Mouse (Mus musculus): ENCODE data around the gene AC161166.1. TPM values are rescaled to one million over a fixed set of nuclear protein-coding genes. Genes with fewer than 3 reads are reported as not detected.

The AC161166.1 gene
- total and polyA plus RNA-seq, 2 experiments from 2014 or later, result 0.10 TPM; not detected in 1

- Histone ChIP-seq H3K36me3 (replicated peaks; ENCODE audit: control insufficient read depth, insufficient read depth, low read length) (peaks cover 35% of the 10 kb centered on the region), H3K4me2 (ENCODE audit: low read depth, low read length) (peak overlapping the region; percentile 95), H3K27me3 (ENCODE audit: control insufficient read depth, insufficient read depth, low read length) (no peaks in the 10 kb centered on the region), H3K27ac (ENCODE audit: low read depth) (peak overlapping the region; percentile 85), H3K4me1 (ENCODE audit: control insufficient read depth, insufficient read depth) (peaks cover 10% of the 10 kb centered on the region), H3K4me3 (ENCODE audit: low read depth, low read length) (peak overlapping the region; percentile 71), H3K9me3 (replicated peaks; ENCODE audit: control insufficient read depth, low read length) (no peaks in the 10 kb centered on the region), H3K9ac (replicated peaks; ENCODE audit: low read depth, low read length) (peak overlapping the region; percentile 79)
- TF ChIP-seq EP300 (IDR thresholded peaks at IDR 0.05; ENCODE audit: low read depth) (no peak), CTCF (IDR thresholded peaks at IDR 0.05; ENCODE audit: low read depth) (peak; percentile 79)
- DNase-seq (ENCODE audit: low spot score) (peak; percentile 80), ATAC-seq (ENCODE audit: insufficient read depth, low read depth) (peak; percentile 60)
- under 1% methylated on average over 43 of the region's 43 CpGs for WGBS
Measured at GRCm38 (mm10) chr7:24531211-24531971, 19.1 kb upstream of the AC161166.1 start.

- peak; percentile 94 for ATAC-seq (ENCODE audit: insufficient read depth, low read depth)
- H3K4me3 ChIP-seq (ENCODE audit: low read depth, low read length), result peak within 1 kb of the TSS; percentile 71
- H3K9ac ChIP-seq (replicated peaks; ENCODE audit: low read depth, low read length), result peak within 1 kb of the TSS; percentile 79
- H3K9me3 ChIP-seq (replicated peaks; ENCODE audit: control insufficient read depth, low read length), result no peaks in the 10 kb centered on the region
- peak; percentile 99 for DNase-seq (ENCODE audit: low spot score)
- peaks cover 24% of the 10 kb centered on the region for H3K36me3 ChIP-seq (replicated peaks; ENCODE audit: control insufficient read depth, insufficient read depth, low read length)
- peak within 1 kb of the TSS; percentile 96 for H3K27ac ChIP-seq (ENCODE audit: low read depth)
- WGBS, result under 1% methylated on average over 44 of the region's 44 CpGs
- H3K27me3 ChIP-seq (ENCODE audit: control insufficient read depth, insufficient read depth, low read length), result no peaks in the 10 kb centered on the region
- no peak for TF ChIP-seq CTCF (IDR thresholded peaks at IDR 0.05; ENCODE audit: low read depth)
- 0 out of 2 replicates have a peak, but pooled peaks have one; percentile 74 for TF ChIP-seq EP300 (IDR thresholded peaks at IDR 0.05; ENCODE audit: low read depth)
- H3K4me2 ChIP-seq (ENCODE audit: low read depth, low read length), result peak within 1 kb of the TSS; percentile 95
- H3K4me1 ChIP-seq (ENCODE audit: control insufficient read depth, insufficient read depth), result peaks cover 10% of the 10 kb centered on the region
Measured at GRCm38 (mm10) chr7:24530062-24530931, 18.0 kb upstream of the AC161166.1 start, which contains the start of gene Irgq. Gene Irgq (plus strand): TSS chr7:24530689.

- WGBS, result 57% methylated on average over 11 of the region's 11 CpGs
- TF ChIP-seq EP300 (IDR thresholded peaks at IDR 0.05; ENCODE audit: low read depth) (no peak), CTCF (IDR thresholded peaks at IDR 0.05; ENCODE audit: low read depth) (no peak)
- Histone ChIP-seq H3K27ac (ENCODE audit: low read depth) (peak overlapping the region; percentile 96), H3K9ac (replicated peaks; ENCODE audit: low read depth, low read length) (peak overlapping the region; percentile 78), H3K4me3 (ENCODE audit: low read depth, low read length) (peak overlapping the region; percentile 71), H3K9me3 (replicated peaks; ENCODE audit: control insufficient read depth, low read length) (no peaks in the 10 kb centered on the region), H3K36me3 (replicated peaks; ENCODE audit: control insufficient read depth, insufficient read depth, low read length) (peaks cover 17% of the 10 kb centered on the region), H3K27me3 (ENCODE audit: control insufficient read depth, insufficient read depth, low read length) (no peaks in the 10 kb centered on the region), H3K4me1 (ENCODE audit: control insufficient read depth, insufficient read depth) (peaks cover 10% of the 10 kb centered on the region), H3K4me2 (ENCODE audit: low read depth, low read length) (peak overlapping the region; percentile 95)
- ATAC-seq (ENCODE audit: insufficient read depth, low read depth) (no peak), DNase-seq (ENCODE audit: low spot score) (no peak)
Measured at GRCm38 (mm10) chr7:24529580-24529979, 17.3 kb upstream of the AC161166.1 start.

- H3K4me2 ChIP-seq (ENCODE audit: low read depth, low read length), result no peak overlapping the region
- H3K4me1 ChIP-seq (ENCODE audit: control insufficient read depth, insufficient read depth), result peaks cover 10% of the 10 kb centered on the region
- H3K4me3 ChIP-seq (ENCODE audit: low read depth, low read length), result no peak overlapping the region
- TF ChIP-seq CTCF (IDR thresholded peaks at IDR 0.05; ENCODE audit: low read depth), result no peak
- no peak for TF ChIP-seq EP300 (IDR thresholded peaks at IDR 0.05; ENCODE audit: low read depth)
- DNase-seq (ENCODE audit: low spot score), result no peak
- H3K27me3 ChIP-seq (ENCODE audit: control insufficient read depth, insufficient read depth, low read length), result no peaks in the 10 kb centered on the region
- ATAC-seq (ENCODE audit: insufficient read depth, low read depth), result no peak
- H3K27ac ChIP-seq (ENCODE audit: low read depth), result no peak overlapping the region
- peaks cover 10% of the 10 kb centered on the region for H3K36me3 ChIP-seq (replicated peaks; ENCODE audit: control insufficient read depth, insufficient read depth, low read length)
- H3K9me3 ChIP-seq (replicated peaks; ENCODE audit: control insufficient read depth, low read length), result no peaks in the 10 kb centered on the region
- 74% methylated on average over 11 of the region's 11 CpGs for WGBS
- H3K9ac ChIP-seq (replicated peaks; ENCODE audit: low read depth, low read length), result no peak overlapping the region
Measured at GRCm38 (mm10) chr7:24528861-24529260, 16.6 kb upstream of the AC161166.1 start.

- Histone ChIP-seq H3K27ac (ENCODE audit: low read depth) (no peak overlapping the region), H3K9ac (replicated peaks; ENCODE audit: low read depth, low read length) (no peak overlapping the region), H3K36me3 (replicated peaks; ENCODE audit: control insufficient read depth, insufficient read depth, low read length) (no peaks in the 10 kb centered on the region), H3K4me3 (ENCODE audit: low read depth, low read length) (no peak overlapping the region), H3K9me3 (replicated peaks; ENCODE audit: control insufficient read depth, low read length) (no peaks in the 10 kb centered on the region), H3K4me2 (ENCODE audit: low read depth, low read length) (no peak overlapping the region), H3K4me1 (ENCODE audit: control insufficient read depth, insufficient read depth) (peaks cover 7% of the 10 kb centered on the region), H3K27me3 (ENCODE audit: control insufficient read depth, insufficient read depth, low read length) (no peaks in the 10 kb centered on the region)
- ATAC-seq (ENCODE audit: insufficient read depth, low read depth) (no peak), DNase-seq (ENCODE audit: low spot score) (no peak)
- no peak for TF ChIP-seq EP300 (IDR thresholded peaks at IDR 0.05; ENCODE audit: low read depth)
- TF ChIP-seq CTCF (IDR thresholded peaks at IDR 0.05; ENCODE audit: low read depth), result no peak
- 77% methylated on average over 12 of the region's 12 CpGs for WGBS
Measured at GRCm38 (mm10) chr7:24525686-24526420, 13.6 kb upstream of the AC161166.1 start.
